Mouse (Mus musculus): ENCODE measurements around the gene 1700080O16Rik. TPM values are rescaled to one million over a fixed set of nuclear protein-coding genes. Genes with fewer than 3 reads are reported as not detected.

1700080O16Rik gene
- not detected in 2 replicates for polyA plus RNA-seq (2015; fragmentation: Nextera tagmentation; extraction: Ambion mirVana)

GRCm38 (mm10) chrX:51972672-51973071, at the start of gene 1700080O16Rik:
Gene 1700080O16Rik, minus strand, starts transcription at chrX:51972772.
- no peak for DNase-seq (ENCODE audit: low spot score)

GRCm38 (mm10) chrX:52017660-52018059, 45.1 kb upstream of the 1700080O16Rik start:
- no peak for DNase-seq (ENCODE audit: low spot score)

GRCm38 (mm10) chrX:52000072-52000471, 27.5 kb upstream of the 1700080O16Rik start:
- DNase-seq (ENCODE audit: low spot score): no peak

GRCm38 (mm10) chrX:51999426-51999825, 26.9 kb upstream of the 1700080O16Rik start:
- no peak for DNase-seq (ENCODE audit: low spot score)

GRCm38 (mm10) chrX:51976361-51976760, 3.8 kb upstream of the 1700080O16Rik start:
- DNase-seq (ENCODE audit: low spot score): no peak

GRCm38 (mm10) chrX:51974618-51975017, 2.0 kb upstream of the 1700080O16Rik start:
- no peak for DNase-seq (ENCODE audit: low spot score)

- no peak for DNase-seq (ENCODE audit: low spot score)
These were observed 24.5 kb downstream of the 1700080O16Rik start for GRCm38 (mm10) chrX:51948071-51948470.

GRCm38 (mm10) chrX:51938076-51938475, 34.5 kb downstream of the 1700080O16Rik start:
- DNase-seq (ENCODE audit: low spot score): no peak

- DNase-seq (ENCODE audit: low spot score): no peak
These were observed 53.5 kb downstream of the 1700080O16Rik start for GRCm38 (mm10) chrX:51919091-51919490.

Other genes with a start within 250 kb of the 1700080O16Rik start
- not detected in 2 replicates for gene Usp26, start 171.5 kb downstream of the 1700080O16Rik start, polyA plus RNA-seq (2015; fragmentation: Nextera tagmentation; extraction: Ambion mirVana)
- gene Gpc4, start 192.5 kb upstream of the 1700080O16Rik start, polyA plus RNA-seq (2015; fragmentation: Nextera tagmentation; extraction: Ambion mirVana): 7.1 and 7.6 TPM in 2 replicates

Data from thymus, postnatal 0 days (tissue).